Mouse (Mus musculus): Measurements from ENCODE around the gene Ptgis. TPM values are rescaled to one million over a fixed set of nuclear protein-coding genes. Genes with fewer than 3 reads are reported as not detected.
"Not testable (repeated sequence)": the region's sequence is repeated elsewhere in the genome, so short reads cannot be mapped to it uniquely, and the experiment has no call there.

The Ptgis gene
- polyA plus RNA-seq, 1 experiment from 2014 or later = 4.9 TPM

- H3K27me3 ChIP-seq (ENCODE audit: control insufficient read depth, insufficient read depth, low read length) = no peaks in the 10 kb centered on the region
- DNase-seq (ENCODE audit: low spot score) (no peak), ATAC-seq (ENCODE audit: low FRiP score) (no peak)
- no peak overlapping the region for H3K4me2 ChIP-seq (replicated peaks)
- no peak overlapping the region for H3K9ac ChIP-seq
- H3K9me3 ChIP-seq (ENCODE audit: control insufficient read depth, low read length) = no peaks in the 10 kb centered on the region
- no peaks in the 10 kb centered on the region for H3K36me3 ChIP-seq (replicated peaks; ENCODE audit: control insufficient read depth, insufficient read depth)
- H3K4me1 ChIP-seq (replicated peaks; ENCODE audit: control insufficient read depth, insufficient read depth, low read length) = no peaks in the 10 kb centered on the region
- WGBS = 85% methylated on average over 3 of the region's 3 CpGs
- no peak overlapping the region for H3K27ac ChIP-seq
- no peak overlapping the region for H3K4me3 ChIP-seq (replicated peaks; ENCODE audit: low read length)
These were observed 31.4 kb downstream of the Ptgis start for GRCm38 (mm10) chr2:167208984-167209383.

- WGBS = 91% methylated on average over 18 of the region's 18 CpGs
These were observed 34.3 kb downstream of the Ptgis start for GRCm38 (mm10) chr2:167205918-167206629.

GRCm38 (mm10) chr2:167204686-167205085, 35.7 kb downstream of the Ptgis start:
- 86% methylated on average over 5 of the region's 5 CpGs for WGBS
- ATAC-seq (ENCODE audit: low FRiP score); H3K9me3 ChIP-seq (ENCODE audit: control insufficient read depth, low read length); DNase-seq (ENCODE audit: low spot score); H3K36me3 ChIP-seq (replicated peaks; ENCODE audit: control insufficient read depth, insufficient read depth); H3K4me3 ChIP-seq (replicated peaks; ENCODE audit: low read length); H3K27me3 ChIP-seq (ENCODE audit: control insufficient read depth, insufficient read depth, low read length); H3K4me2 ChIP-seq (replicated peaks); H3K9ac ChIP-seq; H3K27ac ChIP-seq: not testable (repeated sequence)
- H3K4me1 ChIP-seq (replicated peaks; ENCODE audit: control insufficient read depth, insufficient read depth, low read length) = peaks cover 19% of the 10 kb centered on the region

More at GRCm38 (mm10) chr2:167205918-167206629, 34.3 kb downstream of the Ptgis start:
- Histone ChIP-seq H3K4me2 (replicated peaks) (no peak overlapping the region), H3K9me3 (ENCODE audit: control insufficient read depth, low read length) (no peaks in the 10 kb centered on the region), H3K4me1 (replicated peaks; ENCODE audit: control insufficient read depth, insufficient read depth, low read length) (peaks cover 14% of the 10 kb centered on the region), H3K27ac (no peak overlapping the region), H3K27me3 (ENCODE audit: control insufficient read depth, insufficient read depth, low read length) (no peaks in the 10 kb centered on the region), H3K4me3 (replicated peaks; ENCODE audit: low read length) (no peak overlapping the region), H3K9ac (no peak overlapping the region), H3K36me3 (replicated peaks; ENCODE audit: control insufficient read depth, insufficient read depth) (no peaks in the 10 kb centered on the region)
- ATAC-seq (ENCODE audit: low FRiP score) (no peak), DNase-seq (ENCODE audit: low spot score) (no peak)

GRCm38 (mm10) chr2:167203505-167204166, 36.8 kb downstream of the Ptgis start:
- DNase-seq (ENCODE audit: low spot score) (no peak), ATAC-seq (ENCODE audit: low FRiP score) (no peak)
- Histone ChIP-seq H3K4me1 (replicated peaks; ENCODE audit: control insufficient read depth, insufficient read depth, low read length) (peaks cover 24% of the 10 kb centered on the region), H3K9ac (no peak overlapping the region), H3K4me3 (replicated peaks; ENCODE audit: low read length) (no peak overlapping the region), H3K36me3 (replicated peaks; ENCODE audit: control insufficient read depth, insufficient read depth) (no peaks in the 10 kb centered on the region), H3K4me2 (replicated peaks) (no peak overlapping the region), H3K27ac (no peak overlapping the region), H3K9me3 (ENCODE audit: control insufficient read depth, low read length) (no peaks in the 10 kb centered on the region), H3K27me3 (ENCODE audit: control insufficient read depth, insufficient read depth, low read length) (no peaks in the 10 kb centered on the region)
- WGBS = 80% methylated on average over 7 of the region's 7 CpGs

DNA sequence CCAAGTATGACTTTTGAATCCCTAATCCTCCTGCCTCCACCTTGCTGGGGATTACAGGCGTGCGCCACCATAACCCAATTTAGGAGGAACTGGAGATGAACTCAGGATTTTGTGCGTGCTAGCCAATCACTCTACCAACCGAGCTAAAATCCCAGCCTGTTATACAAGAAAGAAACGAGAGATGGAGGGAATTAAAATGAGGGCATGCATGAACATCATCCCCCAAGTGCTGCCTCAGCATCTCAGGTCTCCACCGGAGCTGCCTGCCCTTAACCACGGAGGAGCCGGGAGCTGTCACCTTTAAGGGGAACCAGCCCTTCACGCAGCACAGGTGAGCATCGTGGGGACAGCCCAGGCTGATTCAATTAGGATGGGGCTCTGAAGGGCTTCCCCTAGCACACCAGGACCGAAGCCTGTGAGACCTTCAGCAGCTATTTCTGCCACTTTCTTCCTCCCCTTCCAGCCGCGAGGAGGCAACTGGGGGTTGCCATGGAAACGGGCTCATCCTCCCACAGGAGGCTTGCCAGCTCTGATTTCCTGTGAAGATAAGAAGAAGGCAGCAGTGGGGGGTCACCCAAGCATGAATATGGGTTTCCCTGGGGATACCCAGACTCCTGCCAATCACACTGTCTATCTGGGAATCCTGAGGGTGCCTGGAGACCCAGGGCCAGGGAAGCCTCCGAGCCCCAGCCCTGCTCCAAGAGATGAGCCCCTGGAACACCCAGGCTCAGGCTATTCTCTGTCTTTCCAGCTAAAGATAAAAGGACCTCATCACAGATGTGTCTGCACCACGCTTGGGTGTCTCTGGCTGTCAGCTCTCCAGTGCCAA, 38.7 kb downstream of the Ptgis start:
- Histone ChIP-seq H3K4me3 (replicated peaks; ENCODE audit: low read length) (no peak overlapping the region), H3K36me3 (replicated peaks; ENCODE audit: control insufficient read depth, insufficient read depth) (no peaks in the 10 kb centered on the region), H3K27me3 (ENCODE audit: control insufficient read depth, insufficient read depth, low read length) (no peaks in the 10 kb centered on the region), H3K9ac (peak overlapping the region; percentile 12), H3K4me2 (replicated peaks) (peak overlapping the region; percentile 40), H3K27ac (peak overlapping the region; percentile 91), H3K4me1 (replicated peaks; ENCODE audit: control insufficient read depth, insufficient read depth, low read length) (peaks cover 26% of the 10 kb centered on the region), H3K9me3 (ENCODE audit: control insufficient read depth, low read length) (no peaks in the 10 kb centered on the region)
- DNase-seq (ENCODE audit: low spot score) (peak; percentile 81), ATAC-seq (ENCODE audit: low FRiP score) (peak; percentile 61)
- WGBS = 20% methylated on average over 16 of the region's 16 CpGs

GRCm38 (mm10) chr2:167198660-167199427, 41.6 kb downstream of the Ptgis start:
- 33% methylated on average over 13 of the region's 13 CpGs for WGBS
- Histone ChIP-seq H3K4me1 (replicated peaks; ENCODE audit: control insufficient read depth, insufficient read depth, low read length) (peaks cover 26% of the 10 kb centered on the region), H3K27ac (no peak overlapping the region), H3K9ac (no peak overlapping the region), H3K4me2 (replicated peaks) (no peak overlapping the region), H3K36me3 (replicated peaks; ENCODE audit: control insufficient read depth, insufficient read depth) (no peaks in the 10 kb centered on the region), H3K9me3 (ENCODE audit: control insufficient read depth, low read length) (no peaks in the 10 kb centered on the region), H3K27me3 (ENCODE audit: control insufficient read depth, insufficient read depth, low read length) (no peaks in the 10 kb centered on the region), H3K4me3 (replicated peaks; ENCODE audit: low read length) (no peak overlapping the region)
- no peak for DNase-seq (ENCODE audit: low spot score)
- no peak for ATAC-seq (ENCODE audit: low FRiP score)

GRCm38 (mm10) chr2:167193361-167193760, 47.0 kb downstream of the Ptgis start:
- no peak for ATAC-seq (ENCODE audit: low FRiP score)
- H3K27me3 ChIP-seq (ENCODE audit: control insufficient read depth, insufficient read depth, low read length) = peaks cover 11% of the 10 kb centered on the region; the same call in 1 of the 2 replicates
- DNase-seq (ENCODE audit: low spot score) = no peak

GRCm38 (mm10) chr2:167190076-167190399, 50.4 kb downstream of the Ptgis start, which contains the start of gene Kcnb1:
Kcnb1 (minus strand) TSS chr2:167190155.
- Histone ChIP-seq H3K36me3 (replicated peaks; ENCODE audit: control insufficient read depth, insufficient read depth) (no peaks in the 10 kb centered on the region), H3K27me3 (ENCODE audit: control insufficient read depth, insufficient read depth, low read length) (peaks cover 22% of the 10 kb centered on the region), H3K9me3 (ENCODE audit: control insufficient read depth, low read length) (no peaks in the 10 kb centered on the region), H3K9ac (peak within 1 kb of the TSS; percentile 72), H3K4me3 (replicated peaks; ENCODE audit: low read length) (peak within 1 kb of the TSS; percentile 41), H3K4me2 (replicated peaks) (peak within 1 kb of the TSS; percentile 72), H3K27ac (peak within 1 kb of the TSS; percentile 39; the same call in 1 of the 2 replicates), H3K4me1 (replicated peaks; ENCODE audit: control insufficient read depth, insufficient read depth, low read length) (peaks cover 12% of the 10 kb centered on the region)
- ATAC-seq (ENCODE audit: low FRiP score) (peak; percentile 79), DNase-seq (ENCODE audit: low spot score) (peak; percentile 81)
- under 1% methylated on average over 41 of the region's 41 CpGs for WGBS

More at GRCm38 (mm10) chr2:167193361-167193760, 47.0 kb downstream of the Ptgis start:
- H3K36me3 ChIP-seq (replicated peaks; ENCODE audit: control insufficient read depth, insufficient read depth) = no peaks in the 10 kb centered on the region
- 86% methylated on average over 3 of the region's 3 CpGs for WGBS
- no peak overlapping the region for H3K9ac ChIP-seq
- H3K27ac ChIP-seq = no peak overlapping the region
- no peak overlapping the region for H3K4me2 ChIP-seq (replicated peaks)
- H3K4me1 ChIP-seq (replicated peaks; ENCODE audit: control insufficient read depth, insufficient read depth, low read length) = peaks cover 7% of the 10 kb centered on the region
- no peak overlapping the region for H3K4me3 ChIP-seq (replicated peaks; ENCODE audit: low read length)
- H3K9me3 ChIP-seq (ENCODE audit: control insufficient read depth, low read length) = no peaks in the 10 kb centered on the region
